Mouse (Mus musculus) neutrophil, adult 5-6 weeks (primary cell): Measurements from ENCODE around the gene Nprl3. TPM values are rescaled to one million over a fixed set of nuclear protein-coding genes. Genes with fewer than 3 reads are reported as not detected.
A peak's percentile ranks its signal among the peaks of the same experiment; 100 is the strongest.
"Not testable (repeated sequence)": the region's sequence is repeated elsewhere in the genome, so short reads cannot be mapped to it uniquely, and the experiment has no call there.

Experiments used
- ATAC-seq: fragments of 151-379, 151-347 bp; 2 replicates; pipeline ENCODE4 v1.8.0; 2017; ENCODE audit warnings: mild to moderate bottlenecking, moderate TSS enrichment; ENCODE audit not compliant: insufficient number of reproducible peaks, poor library complexity, low FRiP score, severe bottlenecking; ENCODE audit errors: extremely low read depth
- total RNA-seq: library from RNA; stranded (forward); fragments of 200-1000 nt; gene quantifications from 2 replicates; pipeline ENCODE4 v1.2.3, GENCODE M21; 2017

Gene Nprl3
- total RNA-seq, 1 experiment from 2014 or later, result 35.5 TPM

- no peak for ATAC-seq
These were observed 51.9 kb downstream of the Nprl3 start for GRCm38 (mm10) chr11:32215372-32216162.

GRCm38 (mm10) chr11:32210623-32211022, 56.9 kb downstream of the Nprl3 start:
- no peak for ATAC-seq

- peak; percentile 97 for ATAC-seq
These were observed 62.2 kb downstream of the Nprl3 start, which contains the start of gene Snrnp25 for GRCm38 (mm10) chr11:32205058-32205873. TSS of gene Snrnp25 (plus strand) at chr11:32205415.

GRCm38 (mm10) chr11:32201922-32202685, 65.4 kb downstream of the Nprl3 start:
- no peak for ATAC-seq

- not testable (repeated sequence) for ATAC-seq
These were observed 66.5 kb downstream of the Nprl3 start for GRCm38 (mm10) chr11:32200992-32201391.

- ATAC-seq, result no peak
These were observed 67.4 kb downstream of the Nprl3 start, which contains the start of gene Il9r for GRCm38 (mm10) chr11:32200075-32200601. TSS of gene Il9r (minus strand) at chr11:32200279.

GRCm38 (mm10) chr11:32199230-32199629, 68.3 kb downstream of the Nprl3 start:
- ATAC-seq, result no peak

GRCm38 (mm10) chr11:32198256-32198955, 69.1 kb downstream of the Nprl3 start:
- no peak for ATAC-seq

- ATAC-seq, result no peak
These were observed 69.7 kb downstream of the Nprl3 start for GRCm38 (mm10) chr11:32197766-32198165.

- no peak for ATAC-seq
These were observed 70.8 kb downstream of the Nprl3 start for GRCm38 (mm10) chr11:32196727-32197126.

GRCm38 (mm10) chr11:32195867-32196540, 71.5 kb downstream of the Nprl3 start:
- ATAC-seq, result no peak

GRCm38 (mm10) chr11:32194626-32195025, 72.9 kb downstream of the Nprl3 start:
- ATAC-seq, result no peak

- no peak for ATAC-seq
These were observed 73.4 kb downstream of the Nprl3 start for GRCm38 (mm10) chr11:32194086-32194485.

GRCm38 (mm10) chr11:32193156-32193555, 74.4 kb downstream of the Nprl3 start:
- no peak for ATAC-seq

GRCm38 (mm10) chr11:32190603-32191110, 76.8 kb downstream of the Nprl3 start:
- ATAC-seq, result no peak

GRCm38 (mm10) chr11:32190119-32190518, 77.4 kb downstream of the Nprl3 start:
- no peak for ATAC-seq

GRCm38 (mm10) chr11:32189434-32189833, 78.1 kb downstream of the Nprl3 start:
- ATAC-seq, result no peak

GRCm38 (mm10) chr11:32188881-32189280, 78.6 kb downstream of the Nprl3 start:
- ATAC-seq, result no peak
